Mouse (Mus musculus): Measurements from ENCODE around the gene Blvrb. TPM values are rescaled to one million over a fixed set of nuclear protein-coding genes. Genes with fewer than 3 reads are reported as not detected.

Blvrb gene
- polyA plus RNA-seq, 1 experiment: 25.2 TPM

- 92% methylated on average over 2 of the region's 2 CpGs for WGBS
- TF ChIP-seq POLR2A (IDR thresholded peaks at IDR 0.05; ENCODE audit: borderline replicate concordance, insufficient read depth, low read length): no peak
- TF ChIP-seq CTCF (IDR thresholded peaks at IDR 0.05; ENCODE audit: borderline replicate concordance, insufficient read depth, low read depth, low read length): no peak
- H3K27me3 ChIP-seq (ENCODE audit: control insufficient read depth, insufficient read depth, low read length): no peaks in the 10 kb centered on the region
- no peaks in the 10 kb centered on the region for H3K4me1 ChIP-seq (ENCODE audit: control insufficient read depth, insufficient read depth, low read length)
- no peak for DNase-seq
- no peak overlapping the region for H3K4me3 ChIP-seq (replicated peaks; ENCODE audit: insufficient read depth, low read depth, low read length)
- H3K27ac ChIP-seq (ENCODE audit: insufficient read depth, low read length): no peak overlapping the region
These were observed 63.0 kb downstream of the Blvrb start for GRCm38 (mm10) chr7:27510809-27511208.

GRCm38 (mm10) chr7:27514961-27515360, 67.2 kb downstream of the Blvrb start:
- TF ChIP-seq CTCF (IDR thresholded peaks at IDR 0.05; ENCODE audit: borderline replicate concordance, insufficient read depth, low read depth, low read length) (no peak), POLR2A (IDR thresholded peaks at IDR 0.05; ENCODE audit: borderline replicate concordance, insufficient read depth, low read length) (no peak)
- WGBS: 78% methylated on average over 9 of the region's 9 CpGs

More at GRCm38 (mm10) chr7:27514961-27515360, 67.2 kb downstream of the Blvrb start:
- Histone ChIP-seq H3K27ac (ENCODE audit: insufficient read depth, low read length) (no peak overlapping the region), H3K4me1 (ENCODE audit: control insufficient read depth, insufficient read depth, low read length) (no peaks in the 10 kb centered on the region), H3K4me3 (replicated peaks; ENCODE audit: insufficient read depth, low read depth, low read length) (no peak overlapping the region), H3K27me3 (ENCODE audit: control insufficient read depth, insufficient read depth, low read length) (no peaks in the 10 kb centered on the region)
- DNase-seq: no peak

Other genes starting within 250 kb of the Blvrb start
- gene Itpkc, start 219.3 kb upstream of the Blvrb start, polyA plus RNA-seq (2012; rRNA removed): 12.4 and 13.2 TPM in 2 replicates
- 20.8 and 23.9 TPM in 2 replicates for gene Coq8b, start 215.0 kb upstream of the Blvrb start, polyA plus RNA-seq (2012; rRNA removed)
- 56.7 and 64.1 TPM in 2 replicates for gene Numbl, start 189.5 kb upstream of the Blvrb start, polyA plus RNA-seq (2012; rRNA removed)
- 26.9 and 28.2 TPM in 2 replicates for gene Ltbp4, start 110.3 kb upstream of the Blvrb start, polyA plus RNA-seq (2012; rRNA removed)
- 41.6 and 43.7 TPM in 2 replicates for gene Shkbp1, start 92.0 kb upstream of the Blvrb start, polyA plus RNA-seq (2012; rRNA removed)
- 0.38 TPM in 1 of 2 replicates, not detected in the other for gene Gm20479, start 90.6 kb upstream of the Blvrb start, polyA plus RNA-seq (2012; rRNA removed)
- 171 and 177 TPM in 2 replicates for gene Sptbn4, start 292 bp upstream of the Blvrb start, polyA plus RNA-seq (2012; rRNA removed)
- 8.1 and 8.9 TPM in 2 replicates for gene Sertad3, start 25.8 kb downstream of the Blvrb start, polyA plus RNA-seq (2012; rRNA removed)
- gene Sertad1, start 38.9 kb downstream of the Blvrb start, polyA plus RNA-seq (2012; rRNA removed): 17.4 and 17.9 TPM in 2 replicates
- 0.34 and 0.43 TPM in 2 replicates for gene Prx, start 51.3 kb downstream of the Blvrb start, polyA plus RNA-seq (2012; rRNA removed)
- gene Hipk4, start 75.3 kb downstream of the Blvrb start, polyA plus RNA-seq (2012; rRNA removed): 0.20 and 0.21 TPM in 2 replicates
- 220 and 242 TPM in 2 replicates for gene Pld3, start 105.2 kb downstream of the Blvrb start, polyA plus RNA-seq (2012; rRNA removed)
- gene 2310022A10Rik, start 105.3 kb downstream of the Blvrb start, polyA plus RNA-seq (2012; rRNA removed): 45.7 and 46.2 TPM in 2 replicates
- gene Akt2, start 143.6 kb downstream of the Blvrb start, polyA plus RNA-seq (2012; rRNA removed): 106 and 119 TPM in 2 replicates
- 62.2 and 67.5 TPM in 2 replicates for gene Ttc9b, start 205.9 kb downstream of the Blvrb start, polyA plus RNA-seq (2012; rRNA removed)
- gene Map3k10, start 226.6 kb downstream of the Blvrb start, polyA plus RNA-seq (2012; rRNA removed): 96.7 and 99.4 TPM in 2 replicates
- gene Zfp607b, start 241.4 kb downstream of the Blvrb start, polyA plus RNA-seq (2012; rRNA removed): 4.3 and 4.6 TPM in 2 replicates

Measured in cerebellum, adult 2 months (tissue).